Mouse (Mus musculus) ES-E14 (cell line): ENCODE results near the gene Utp18. TPM values are rescaled to one million over a fixed set of nuclear protein-coding genes. Genes with fewer than 3 reads are reported as not detected.
"Not testable (repeated sequence)": the region's sequence is repeated elsewhere in the genome, so short reads cannot be mapped to it uniquely, and the experiment has no call there.

Experiments used
- DNase-seq: peaks from one replicate; pipeline ENCODE4 v3.0.0-alpha.2; 2013; ENCODE audit warnings: low read depth, low spot score
- H3K27ac ChIP-seq: 2 replicates; pipeline ENCODE4 v1.5.1; 2012; ENCODE audit warnings: low read depth, mild to moderate bottlenecking, low read length, moderate library complexity, mixed read lengths; ENCODE audit not compliant: poor library complexity, insufficient read depth, severe bottlenecking
- H3K36me3 ChIP-seq: 2 replicates; pipeline ENCODE4 v1.6.1; 2012; ENCODE audit warnings: mild to moderate bottlenecking, low read length, moderate library complexity, mixed read lengths; ENCODE audit not compliant: control insufficient read depth, poor library complexity, insufficient read depth, severe bottlenecking
- H3K4me1 ChIP-seq, 2 experiments: fragments of 150-350 bp in 1 of 2; sonication (generic) in 1 of 2; 2 replicates each; pipeline ENCODE4 v1.6.1; 2012; ENCODE audit warnings: low read length in 2 of 2, mild to moderate bottlenecking in 1 of 2, mixed read lengths in 1 of 2; ENCODE audit not compliant: control insufficient read depth in 2 of 2, insufficient read depth in 2 of 2, poor library complexity in 1 of 2
- H3K4me3 ChIP-seq, 2 experiments: fragments of 150-350 bp in 1 of 2; sonication (generic) in 1 of 2; 2 replicates each; pipeline ENCODE4 v1.5.1; 2012; ENCODE audit warnings: low read length in 2 of 2, low read depth in 1 of 2, mild to moderate bottlenecking in 1 of 2, mixed read lengths in 1 of 2; ENCODE audit not compliant: insufficient read depth in 1 of 2, poor library complexity in 1 of 2, severe bottlenecking in 1 of 2
- H3K9ac ChIP-seq: 2 replicates; pipeline ENCODE4 v1.6.1; 2012; ENCODE audit warnings: low read depth, mild to moderate bottlenecking, low read length, mixed read lengths; ENCODE audit not compliant: poor library complexity, insufficient read depth, severe bottlenecking
- H3K9me3 ChIP-seq: fragments of 150-350 bp; sonication (generic); 2 replicates; pipeline ENCODE4 v1.6.1; 2012; ENCODE audit warnings: low read depth, mild to moderate bottlenecking, low read length; ENCODE audit not compliant: control insufficient read depth, insufficient read depth
- CHD2 ChIP-seq: IDR thresholded peaks from 2 replicates; pipeline ENCODE4 v1.6.1; 2014; ENCODE audit warnings: mild to moderate bottlenecking, low read depth, low read length, inconsistent platforms
- HCFC1 ChIP-seq: IDR thresholded peaks from 2 replicates; pipeline ENCODE4 v1.6.1; 2012; ENCODE audit warnings: low read length, inconsistent platforms, borderline replicate concordance; ENCODE audit not compliant: insufficient read depth
- MAFK ChIP-seq: IDR thresholded peaks from 2 replicates; pipeline ENCODE4 v1.6.1; 2014; ENCODE audit warnings: mild to moderate bottlenecking, low read depth, low read length, inconsistent platforms; ENCODE audit not compliant: insufficient read depth
- ZC3H11A ChIP-seq: IDR thresholded peaks from 2 replicates; pipeline ENCODE4 v1.6.1; 2012; ENCODE audit warnings: low read depth, mild to moderate bottlenecking, inconsistent platforms, low read length, borderline replicate concordance
- ZNF384 ChIP-seq: IDR thresholded peaks from 2 replicates; pipeline ENCODE4 v1.6.1; 2012; ENCODE audit warnings: low read depth, low read length, inconsistent platforms
- in situ Hi-C, 2 experiments: fragments of 600-800 bp; cut with MboI; formaldehyde crosslinking; loops; one replicate each; pipeline ENCODE4 v1.15.1; 2025; ENCODE audit warnings: low sequenced_read_pairs in 2 of 2, inconsistent platforms in 1 of 2; ENCODE audit not compliant: unreplicated experiment in 2 of 2
- total RNA-seq: library from RNA; depleted of rRNA; stranded (reverse); fragments of 300-350 nt; gene quantifications from 2 replicates; pipeline ENCODE4 v1.2.3, GENCODE M21; 2012; rRNA removed

Gene Utp18
- 30.0 and 48.2 TPM in 2 replicates for total RNA-seq

GRCm38 (mm10) chr11:93885572-93886410 is at the start of gene Utp18, which contains the start of gene Mbtd1:
Gene Utp18, minus strand, starts transcription at chr11:93885766.
Gene Mbtd1, plus strand, starts transcription at chr11:93885852.
- Histone ChIP-seq H3K4me1 (peaks cover 0 to 7% of the 10 kb centered on the region in 2 experiments; a peak in 1 of 4 replicates), H3K36me3 (peaks cover 6% of the 10 kb centered on the region), H3K4me3 (peak within 1 kb of the TSS; percentile 82 to 86), H3K9me3 (no peaks in the 10 kb centered on the region), H3K9ac (peak within 1 kb of the TSS; percentile 98), H3K27ac (peak within 1 kb of the TSS; percentile 94)
- peak; percentile 92 for DNase-seq
- in situ Hi-C loops = no loop called here
- TF ChIP-seq HCFC1 (peak; percentile 69; the same call in 1 of the 2 replicates), ZC3H11A (no peak)

GRCm38 (mm10) chr11:93929106-93929505 is 43.5 kb upstream of the Utp18 start:
- Histone ChIP-seq H3K36me3 (peaks cover 14% of the 10 kb centered on the region), H3K4me1 (no peaks in the 10 kb centered on the region), H3K9ac (no peak overlapping the region), H3K9me3 (no peaks in the 10 kb centered on the region), H3K27ac (no peak overlapping the region), H3K4me3 (no peak overlapping the region)
- TF ChIP-seq CHD2 = no peak
- TF ChIP-seq ZNF384 = no peak
- no peak for TF ChIP-seq HCFC1
- no peak for TF ChIP-seq MAFK
- no peak for TF ChIP-seq ZC3H11A
- in situ Hi-C loops = no loop called here
- DNase-seq = no peak

GRCm38 (mm10) chr11:93915019-93915418 is 29.5 kb upstream of the Utp18 start:
- H3K36me3 ChIP-seq = peaks cover 15% of the 10 kb centered on the region
- H3K4me1 ChIP-seq, H3K27ac ChIP-seq, H3K9me3 ChIP-seq, H3K4me3 ChIP-seq, DNase-seq, H3K9ac ChIP-seq, in situ Hi-C loops: not testable (repeated sequence)

GRCm38 (mm10) chr11:93911603-93912002 is 26.0 kb upstream of the Utp18 start:
- in situ Hi-C loops = no loop called here
- H3K36me3 ChIP-seq = peaks cover 16% of the 10 kb centered on the region

DNA sequence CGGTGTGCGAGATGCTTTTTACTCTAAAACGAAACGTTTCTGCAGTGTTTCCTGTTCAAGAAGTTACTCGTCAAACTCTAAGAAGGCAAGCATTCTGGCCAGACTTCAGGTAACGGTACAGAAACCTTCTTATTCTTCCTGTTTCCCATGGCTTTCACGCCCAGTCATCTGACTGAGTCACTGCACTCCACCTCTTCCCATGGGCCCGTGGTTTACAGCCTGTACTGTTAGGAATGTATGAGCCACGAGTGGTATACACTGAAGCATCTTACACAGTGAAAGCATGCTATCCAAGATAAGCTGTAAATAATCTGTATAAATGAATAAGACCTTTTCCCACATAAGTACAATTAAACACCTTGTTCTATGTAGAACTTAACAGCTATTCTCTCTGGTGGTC is 23.3 kb upstream of the Utp18 start:
- H3K36me3 ChIP-seq = peaks cover 23% of the 10 kb centered on the region
- TF ChIP-seq MAFK (no peak), HCFC1 (no peak), ZNF384 (no peak), ZC3H11A (no peak), CHD2 (no peak)

More at GRCm38 (mm10) chr11:93911603-93912002, 26.0 kb upstream of the Utp18 start:
- H3K9me3 ChIP-seq = no peaks in the 10 kb centered on the region
- no peak overlapping the region for H3K9ac ChIP-seq
- TF ChIP-seq HCFC1 (no peak), MAFK (no peak), ZNF384 (no peak), ZC3H11A (no peak), CHD2 (no peak)
- H3K27ac ChIP-seq = no peak overlapping the region
- no peak for DNase-seq
- no peaks in the 10 kb centered on the region for H3K4me1 ChIP-seq
- no peak overlapping the region for H3K4me3 ChIP-seq

More for the DNA sequence above, 23.3 kb upstream of the Utp18 start:
- Histone ChIP-seq H3K9ac (no peak overlapping the region), H3K4me3 (no peak overlapping the region), H3K27ac (no peak overlapping the region), H3K9me3 (no peaks in the 10 kb centered on the region), H3K4me1 (no peaks in the 10 kb centered on the region)
- in situ Hi-C loops = no loop called here
- no peak for DNase-seq
